Mouse (Mus musculus): ENCODE measurements around the gene Nol11. TPM values are rescaled to one million over a fixed set of nuclear protein-coding genes. Genes with fewer than 3 reads are reported as not detected.

The Nol11 gene
- 70.7 and 73.3 TPM in 2 replicates for polyA plus RNA-seq (2016; fragmentation: Nextera tagmentation; extraction: Ambion mirVana)

GRCm38 (mm10) chr11:107188565-107189552 lies at the start of gene Nol11:
Gene Nol11 (minus strand): TSS chr11:107189381.
- Histone ChIP-seq H3K9me3 (no peaks in the 10 kb centered on the region), H3K27me3 (replicated peaks; ENCODE audit: low read depth, poor library complexity, severe bottlenecking) (no peaks in the 10 kb centered on the region), H3K4me1 (peaks cover 6% of the 10 kb centered on the region), H3K27ac (replicated peaks) (peak within 1 kb of the TSS; percentile 93), H3K36me3 (replicated peaks) (peaks cover 34% of the 10 kb centered on the region), H3K4me3 (peak within 1 kb of the TSS; percentile 93)
- peak; percentile 99 for DNase-seq (ENCODE audit: low spot score)
- under 1% methylated on average over 62 of the region's 62 CpGs for WGBS

GRCm38 (mm10) chr11:107238506-107238905 lies 49.3 kb upstream of the Nol11 start:
- WGBS = 92% methylated on average over 6 of the region's 6 CpGs
- Histone ChIP-seq H3K4me3 (no peak overlapping the region), H3K4me1 (no peaks in the 10 kb centered on the region), H3K36me3 (replicated peaks) (peaks cover 26% of the 10 kb centered on the region), H3K9me3 (no peaks in the 10 kb centered on the region), H3K27me3 (replicated peaks; ENCODE audit: low read depth, poor library complexity, severe bottlenecking) (no peaks in the 10 kb centered on the region), H3K27ac (replicated peaks) (no peak overlapping the region)
- no peak for DNase-seq (ENCODE audit: low spot score)

- Histone ChIP-seq H3K27me3 (replicated peaks; ENCODE audit: low read depth, poor library complexity, severe bottlenecking) (no peaks in the 10 kb centered on the region), H3K4me1 (no peaks in the 10 kb centered on the region), H3K27ac (replicated peaks) (no peak overlapping the region), H3K36me3 (replicated peaks) (peaks cover 36% of the 10 kb centered on the region), H3K9me3 (no peaks in the 10 kb centered on the region), H3K4me3 (no peak overlapping the region)
- WGBS = 93% methylated on average over 4 of the region's 4 CpGs
- no peak for DNase-seq (ENCODE audit: low spot score)
Observed at GRCm38 (mm10) chr11:107237532-107237931, 48.4 kb upstream of the Nol11 start.

GRCm38 (mm10) chr11:107233252-107233890 lies 44.2 kb upstream of the Nol11 start:
- Histone ChIP-seq H3K27me3 (replicated peaks; ENCODE audit: low read depth, poor library complexity, severe bottlenecking) (no peaks in the 10 kb centered on the region), H3K4me3 (no peak overlapping the region), H3K9me3 (no peaks in the 10 kb centered on the region), H3K36me3 (replicated peaks) (peaks cover 65% of the 10 kb centered on the region), H3K4me1 (no peaks in the 10 kb centered on the region), H3K27ac (replicated peaks) (no peak overlapping the region)
- no peak for DNase-seq (ENCODE audit: low spot score)
- 93% methylated on average over 5 of the region's 5 CpGs for WGBS

GRCm38 (mm10) chr11:107230128-107230527 lies 40.9 kb upstream of the Nol11 start:
- 81% methylated on average over 10 of the region's 10 CpGs for WGBS
- no peak for DNase-seq (ENCODE audit: low spot score)
- Histone ChIP-seq H3K27ac (replicated peaks) (no peak overlapping the region), H3K4me3 (no peak overlapping the region), H3K36me3 (replicated peaks) (peaks cover 93% of the 10 kb centered on the region), H3K4me1 (no peaks in the 10 kb centered on the region), H3K9me3 (no peaks in the 10 kb centered on the region), H3K27me3 (replicated peaks; ENCODE audit: low read depth, poor library complexity, severe bottlenecking) (no peaks in the 10 kb centered on the region)

GRCm38 (mm10) chr11:107226431-107226830 lies 37.2 kb upstream of the Nol11 start:
- H3K36me3 ChIP-seq (replicated peaks) = peaks cover 79% of the 10 kb centered on the region

GRCm38 (mm10) chr11:107226013-107226412 lies 36.8 kb upstream of the Nol11 start:
- Histone ChIP-seq H3K4me3 (no peak overlapping the region), H3K4me1 (peaks cover 13% of the 10 kb centered on the region), H3K36me3 (replicated peaks) (peaks cover 75% of the 10 kb centered on the region), H3K27me3 (replicated peaks; ENCODE audit: low read depth, poor library complexity, severe bottlenecking) (no peaks in the 10 kb centered on the region), H3K9me3 (no peaks in the 10 kb centered on the region), H3K27ac (replicated peaks) (no peak overlapping the region)
- DNase-seq (ENCODE audit: low spot score) = no peak
- 94% methylated on average over 10 of the region's 10 CpGs for WGBS

More at GRCm38 (mm10) chr11:107226431-107226830, 37.2 kb upstream of the Nol11 start:
- H3K27me3 ChIP-seq (replicated peaks; ENCODE audit: low read depth, poor library complexity, severe bottlenecking) = no peaks in the 10 kb centered on the region
- no peaks in the 10 kb centered on the region for H3K9me3 ChIP-seq
- no peak overlapping the region for H3K4me3 ChIP-seq
- 73% methylated on average over 1 of the region's 1 CpGs for WGBS
- H3K27ac ChIP-seq (replicated peaks) = no peak overlapping the region
- peaks cover 13% of the 10 kb centered on the region for H3K4me1 ChIP-seq
- DNase-seq (ENCODE audit: low spot score) = no peak

GRCm38 (mm10) chr11:107225301-107225700 lies 36.1 kb upstream of the Nol11 start:
- H3K9me3 ChIP-seq = no peaks in the 10 kb centered on the region
- DNase-seq (ENCODE audit: low spot score) = no peak
- H3K4me1 ChIP-seq = peaks cover 13% of the 10 kb centered on the region
- H3K27me3 ChIP-seq (replicated peaks; ENCODE audit: low read depth, poor library complexity, severe bottlenecking) = no peaks in the 10 kb centered on the region
- H3K36me3 ChIP-seq (replicated peaks) = peaks cover 69% of the 10 kb centered on the region
- no peak overlapping the region for H3K27ac ChIP-seq (replicated peaks)
- H3K4me3 ChIP-seq = no peak overlapping the region
- WGBS = 89% methylated on average over 5 of the region's 5 CpGs

- peaks cover 13% of the 10 kb centered on the region for H3K4me1 ChIP-seq
- no peak overlapping the region for H3K4me3 ChIP-seq
- DNase-seq (ENCODE audit: low spot score) = peak; percentile 59
- no peak overlapping the region for H3K27ac ChIP-seq (replicated peaks)
- H3K27me3 ChIP-seq (replicated peaks; ENCODE audit: low read depth, poor library complexity, severe bottlenecking) = no peaks in the 10 kb centered on the region
- H3K36me3 ChIP-seq (replicated peaks) = peaks cover 64% of the 10 kb centered on the region
- 38% methylated on average over 8 of the region's 8 CpGs for WGBS
- H3K9me3 ChIP-seq = no peaks in the 10 kb centered on the region
Observed at GRCm38 (mm10) chr11:107223667-107224214, 34.6 kb upstream of the Nol11 start.

- no peak overlapping the region for H3K27ac ChIP-seq (replicated peaks)
- DNase-seq (ENCODE audit: low spot score) = no peak
- peaks cover 59% of the 10 kb centered on the region for H3K36me3 ChIP-seq (replicated peaks)
- peaks cover 13% of the 10 kb centered on the region for H3K4me1 ChIP-seq
- no peak overlapping the region for H3K4me3 ChIP-seq
- WGBS = 68% methylated on average over 1 of the region's 1 CpGs
- H3K27me3 ChIP-seq (replicated peaks; ENCODE audit: low read depth, poor library complexity, severe bottlenecking) = no peaks in the 10 kb centered on the region
- no peaks in the 10 kb centered on the region for H3K9me3 ChIP-seq
Observed at GRCm38 (mm10) chr11:107223169-107223561, 34.0 kb upstream of the Nol11 start.

- no peak for DNase-seq (ENCODE audit: low spot score)
- Histone ChIP-seq H3K27me3 (replicated peaks; ENCODE audit: low read depth, poor library complexity, severe bottlenecking) (no peaks in the 10 kb centered on the region), H3K27ac (replicated peaks) (no peak overlapping the region), H3K4me1 (peaks cover 13% of the 10 kb centered on the region), H3K9me3 (no peaks in the 10 kb centered on the region), H3K36me3 (replicated peaks) (peaks cover 53% of the 10 kb centered on the region), H3K4me3 (no peak overlapping the region)
- WGBS = 76% methylated on average over 12 of the region's 12 CpGs
Observed at GRCm38 (mm10) chr11:107222531-107223168, 33.5 kb upstream of the Nol11 start.

- Histone ChIP-seq H3K27ac (replicated peaks) (no peak overlapping the region), H3K4me1 (no peaks in the 10 kb centered on the region), H3K27me3 (replicated peaks; ENCODE audit: low read depth, poor library complexity, severe bottlenecking) (no peaks in the 10 kb centered on the region), H3K4me3 (no peak overlapping the region), H3K36me3 (replicated peaks) (peaks cover 43% of the 10 kb centered on the region), H3K9me3 (no peaks in the 10 kb centered on the region)
- WGBS = 89% methylated on average over 9 of the region's 9 CpGs
- no peak for DNase-seq (ENCODE audit: low spot score)
Observed at GRCm38 (mm10) chr11:107215111-107215510, 25.9 kb upstream of the Nol11 start.
